Mouse (Mus musculus) hematopoietic stem cell, adult 5-6 weeks (primary cell): ENCODE measurements around the gene Gm14698. TPM values are rescaled to one million over a fixed set of nuclear protein-coding genes. Genes with fewer than 3 reads are reported as not detected.
"Not testable (repeated sequence)": the region's sequence is repeated elsewhere in the genome, so short reads cannot be mapped to it uniquely, and the experiment has no call there.

Experiments used
- ATAC-seq, 2 experiments: fragments of 125-278 bp in 1 of 2; replicated peaks in 1 of 2; 2 replicates each; pipeline ENCODE4 v1.8.0; 2016 to 2017; ENCODE audit warnings: inconsistent platforms in 2 of 2, mild to moderate bottlenecking in 2 of 2, moderate number of reproducible peaks in 2 of 2, low read depth in 1 of 2, moderate TSS enrichment in 1 of 2; ENCODE audit not compliant: low FRiP score in 2 of 2, poor library complexity in 2 of 2, severe bottlenecking in 2 of 2, insufficient read depth in 1 of 2, low TSS enrichment in 1 of 2
- total RNA-seq: library from RNA; stranded (forward); fragments of 172-1452, 232-1000 nt; gene quantifications from 2 replicates; pipeline ENCODE4 v1.2.3, GENCODE M21; 2017

Gene Gm14698
- total RNA-seq = 0.60 and 6.9 TPM in 2 replicates

GRCm38 (mm10) chrX:68821059-68821458, at the start of gene Gm14698:
Gene Gm14698, plus strand, starts transcription at chrX:68821093.
- ATAC-seq = peak; percentile 89 to 93

- not testable (repeated sequence) for ATAC-seq
These were observed 444 bp upstream of the Gm14698 start for GRCm38 (mm10) chrX:68820449-68820848.

GRCm38 (mm10) chrX:68839548-68840444, 18.9 kb downstream of the Gm14698 start:
- no peak for ATAC-seq

GRCm38 (mm10) chrX:68865145-68865544, 44.3 kb downstream of the Gm14698 start:
- no peak for ATAC-seq

Other genes starting within 250 kb of the Gm14698 start
- 87.1 and 91.3 TPM in 2 replicates for gene Fmr1, start 142.6 kb upstream of the Gm14698 start, total RNA-seq
- gene Fmr1nb, start 59.3 kb upstream of the Gm14698 start, total RNA-seq = not detected in 2 replicates
- not detected in 2 replicates for gene Gm6812, start 72.0 kb downstream of the Gm14698 start, total RNA-seq